Mouse (Mus musculus) cerebral cortex, adult 2 months (tissue): ENCODE results near the gene Usp9y.

Experiments used
- WGBS: fragments of 180-500 bp; shearing (Covaris S2); methylation state at CpG from one replicate; pipeline ENCODE4 v1.1.7; 2018; 5-methylcytosine and 5-hydroxymethylcytosine counted together

Gene Usp9y

GRCm38 (mm10) chrY:1459682-1460081, at the start of gene Usp9y:
Gene Usp9y (minus strand): TSS chrY:1459782.
- WGBS: 91% methylated on average over 13 of the region's 13 CpGs

- WGBS: 15% methylated on average over 31 of the region's 31 CpGs
These were observed 173.3 kb downstream of the Usp9y start, which contains the start of gene Ddx3y for GRCm38 (mm10) chrY:1286171-1286795. Gene Ddx3y (minus strand): TSS chrY:1286629.

- WGBS: 6% methylated on average over 12 of the region's 12 CpGs
These were observed 173.8 kb downstream of the Usp9y start for GRCm38 (mm10) chrY:1285735-1286134.
